Mouse (Mus musculus): ENCODE results near the gene Yif1a.

The Yif1a gene

DNA sequence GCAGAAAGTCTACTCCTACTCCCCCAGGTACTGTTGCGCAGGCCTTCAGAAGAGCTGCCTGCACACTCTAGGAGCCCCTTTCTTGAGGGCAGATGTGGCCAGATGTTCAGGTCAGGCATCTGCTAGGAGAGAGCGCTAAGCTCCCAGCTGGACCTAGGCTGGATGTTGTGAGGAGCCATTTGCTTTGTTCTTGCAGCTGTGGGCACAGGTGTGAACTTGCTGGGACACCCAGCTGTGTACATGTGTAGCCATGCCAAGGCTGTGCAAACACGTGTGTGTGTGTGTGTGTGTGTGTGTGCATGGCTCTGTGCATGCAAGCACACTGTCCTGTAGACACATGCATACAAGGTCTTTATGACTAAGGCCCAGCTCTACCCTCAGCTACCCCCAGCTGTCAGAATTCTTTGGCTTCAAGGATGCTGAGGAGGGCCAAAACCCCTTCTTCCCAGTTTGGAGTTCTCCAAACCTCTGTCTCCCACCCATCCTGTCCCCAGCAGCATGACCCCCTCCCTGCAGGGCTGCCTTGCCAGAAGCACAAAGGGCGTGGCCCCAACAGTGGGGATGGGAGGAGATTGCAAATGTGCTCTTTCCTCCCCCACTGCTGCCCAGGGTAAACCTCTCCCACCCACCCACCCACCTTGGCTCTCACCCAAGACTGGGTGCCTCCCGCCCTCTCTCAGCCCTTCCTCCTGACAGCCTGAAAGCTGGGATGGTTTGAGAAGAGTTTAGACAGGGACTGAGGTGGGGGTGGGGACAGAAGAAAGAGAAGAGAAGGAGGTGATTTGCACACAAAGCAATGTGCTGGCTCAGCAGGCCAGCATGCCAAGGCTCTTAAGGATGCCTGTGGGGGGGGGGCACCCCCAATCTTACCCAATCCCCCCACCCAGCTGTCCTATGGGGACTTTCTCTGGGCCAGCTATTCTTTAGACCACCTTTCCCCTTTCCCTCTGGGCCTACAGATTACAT is 27.7 kb upstream of the Yif1a start:
- DNase-seq, result peak; percentile 62 to 87

DNA sequence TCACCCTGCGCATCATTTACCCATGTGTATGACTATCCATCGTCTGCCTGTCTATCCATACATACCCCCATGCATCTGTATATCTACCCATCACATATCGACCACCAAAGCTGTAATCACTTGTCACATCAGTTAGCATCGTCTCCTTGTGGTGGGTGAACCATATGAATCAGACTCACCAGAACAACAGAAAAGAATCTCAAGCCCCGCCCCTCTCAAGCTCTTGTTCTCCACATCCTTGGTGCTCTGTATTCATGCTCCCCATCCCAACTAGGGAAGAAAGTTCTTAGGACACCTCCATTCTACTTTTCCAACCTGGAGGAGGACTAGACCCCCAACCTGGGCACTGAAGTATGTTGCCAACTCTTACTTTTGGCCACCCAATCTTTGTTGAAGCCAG is 26.3 kb upstream of the Yif1a start:
- no peak for DNase-seq

DNA sequence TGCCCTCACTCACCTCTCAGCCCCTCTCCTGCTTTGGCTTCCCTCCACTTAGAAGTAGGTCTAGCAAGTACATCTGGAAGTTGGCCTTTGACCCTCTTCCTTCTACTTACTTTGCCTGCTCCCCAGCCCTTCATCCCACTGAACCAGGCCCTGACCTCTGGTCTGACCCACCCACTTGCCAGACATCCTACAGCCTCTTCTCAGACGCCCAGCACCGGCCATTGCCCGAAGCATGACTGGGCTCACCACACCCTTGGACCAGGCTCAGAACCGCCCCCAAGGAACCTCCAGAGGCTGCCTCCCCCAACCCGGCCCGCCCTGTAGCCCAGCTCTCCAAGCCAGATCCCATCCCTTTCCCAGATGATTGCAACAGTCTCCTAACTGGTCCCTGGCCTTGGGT is 25.9 kb upstream of the Yif1a start:
- no peak for DNase-seq

DNA sequence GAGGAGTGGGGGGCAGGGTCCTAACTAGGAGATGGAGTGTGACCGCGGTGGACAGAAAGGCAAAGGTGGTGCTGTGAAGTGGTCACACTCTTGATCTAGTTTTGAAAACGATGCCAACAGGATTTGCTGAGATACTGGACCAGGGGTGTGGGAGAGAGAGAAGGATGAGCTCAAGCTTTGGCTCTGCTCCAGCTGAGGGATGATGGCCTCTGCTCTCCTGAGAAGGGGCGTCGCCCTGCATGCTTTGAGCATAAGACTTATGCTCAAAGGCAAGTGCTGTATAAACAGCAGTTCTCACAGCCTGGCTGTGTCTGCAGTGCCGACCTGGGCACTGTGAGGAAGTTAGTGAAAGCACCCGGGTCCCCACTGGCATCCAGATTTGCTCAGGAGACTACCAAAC is 23.2 kb upstream of the Yif1a start:
- DNase-seq, result peak in 1 of 2 experiments; percentile 51

DNA sequence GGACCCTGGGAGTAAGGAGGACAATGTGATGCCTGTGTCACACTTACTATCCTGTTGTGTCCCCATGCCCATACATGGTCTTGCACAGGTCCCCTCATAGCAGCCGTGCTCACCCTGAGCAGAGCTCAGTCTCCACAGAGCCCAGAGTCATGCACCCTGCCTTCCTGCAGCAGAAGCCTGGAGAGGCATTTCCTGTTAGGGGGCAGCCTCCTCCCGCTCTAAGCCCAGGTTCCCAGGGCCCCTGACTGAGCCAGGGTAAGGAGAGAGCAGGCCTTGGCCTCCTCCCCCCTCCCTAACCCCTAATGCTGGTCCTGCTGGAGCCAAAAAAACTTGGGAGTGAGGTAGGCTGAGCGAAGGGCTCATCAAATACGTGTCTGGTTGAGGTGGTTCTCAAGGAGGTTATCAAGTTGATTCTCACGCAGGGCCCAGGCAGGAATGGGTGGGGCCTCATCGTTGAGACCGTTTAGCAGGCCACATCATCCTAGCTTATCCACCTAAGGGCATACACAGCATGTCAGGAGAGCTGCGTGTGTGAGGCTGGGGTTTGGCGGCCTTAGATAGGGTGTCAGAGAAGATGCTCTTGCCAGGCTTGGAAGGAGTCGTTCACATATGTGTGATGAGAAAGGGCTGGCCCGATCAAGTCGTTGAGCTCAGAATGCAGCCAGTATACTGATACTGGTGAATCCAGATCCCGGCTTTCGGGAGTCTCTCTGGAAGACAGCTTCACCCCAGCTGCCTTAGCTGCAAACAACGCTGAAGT is 21.1 kb upstream of the Yif1a start:
- peak in 1 of 2 experiments; percentile 33 for DNase-seq

DNA sequence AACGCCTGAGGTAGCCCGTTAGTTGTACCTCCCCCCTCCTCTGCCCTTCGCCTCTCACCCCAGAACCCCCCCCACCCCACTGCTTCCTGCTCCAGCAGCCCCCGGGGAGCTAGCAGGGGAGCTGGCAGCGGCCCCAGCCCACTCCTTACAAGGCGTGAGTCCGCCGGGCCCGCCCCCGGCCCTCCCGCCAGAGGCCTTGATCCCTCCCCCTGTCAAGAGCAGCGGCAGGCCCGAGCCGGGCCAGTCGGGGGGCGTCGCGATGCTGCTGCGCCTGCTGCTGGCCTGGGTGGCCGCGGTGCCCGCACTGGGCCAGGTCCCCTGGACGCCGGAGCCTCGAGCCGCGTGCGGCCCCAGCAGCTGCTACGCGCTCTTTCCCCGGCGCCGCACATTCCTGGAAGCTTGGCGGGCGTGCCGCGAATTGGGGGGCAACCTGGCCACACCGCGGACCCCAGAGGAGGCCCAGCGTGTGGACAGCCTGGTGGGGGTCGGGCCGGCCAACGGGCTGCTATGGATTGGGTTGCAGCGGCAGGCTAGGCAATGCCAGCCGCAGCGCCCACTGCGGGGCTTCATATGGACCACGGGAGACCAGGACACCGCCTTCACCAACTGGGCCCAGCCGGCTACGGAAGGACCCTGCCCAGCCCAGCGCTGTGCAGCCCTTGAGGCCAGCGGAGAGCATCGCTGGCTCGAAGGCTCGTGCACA is 20.3 kb upstream of the Yif1a start, which contains the start of gene Cd248:
Gene Cd248 (plus strand): TSS at position 212 of the 703 bp plus-strand sequence.
- peak; percentile 75 to 91 for DNase-seq

DNA sequence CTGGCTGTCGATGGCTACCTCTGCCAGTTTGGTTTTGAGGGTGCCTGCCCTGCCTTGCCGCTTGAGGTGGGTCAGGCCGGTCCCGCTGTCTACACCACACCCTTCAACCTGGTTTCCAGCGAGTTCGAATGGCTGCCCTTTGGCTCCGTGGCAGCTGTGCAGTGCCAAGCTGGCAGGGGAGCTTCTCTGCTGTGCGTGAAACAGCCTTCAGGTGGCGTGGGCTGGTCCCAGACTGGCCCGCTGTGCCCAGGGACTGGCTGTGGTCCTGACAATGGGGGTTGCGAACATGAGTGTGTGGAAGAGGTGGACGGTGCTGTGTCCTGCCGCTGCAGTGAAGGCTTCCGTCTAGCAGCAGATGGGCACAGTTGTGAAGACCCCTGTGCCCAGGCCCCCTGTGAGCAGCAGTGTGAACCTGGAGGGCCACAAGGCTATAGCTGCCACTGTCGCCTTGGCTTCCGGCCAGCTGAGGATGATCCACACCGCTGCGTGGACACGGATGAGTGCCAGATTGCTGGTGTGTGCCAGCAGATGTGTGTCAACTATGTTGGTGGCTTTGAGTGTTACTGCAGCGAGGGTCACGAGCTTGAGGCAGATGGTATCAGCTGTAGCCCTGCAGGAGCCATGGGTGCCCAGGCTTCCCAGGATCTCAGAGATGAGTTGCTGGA is 19.6 kb upstream of the Yif1a start:
- no peak for DNase-seq

DNA sequence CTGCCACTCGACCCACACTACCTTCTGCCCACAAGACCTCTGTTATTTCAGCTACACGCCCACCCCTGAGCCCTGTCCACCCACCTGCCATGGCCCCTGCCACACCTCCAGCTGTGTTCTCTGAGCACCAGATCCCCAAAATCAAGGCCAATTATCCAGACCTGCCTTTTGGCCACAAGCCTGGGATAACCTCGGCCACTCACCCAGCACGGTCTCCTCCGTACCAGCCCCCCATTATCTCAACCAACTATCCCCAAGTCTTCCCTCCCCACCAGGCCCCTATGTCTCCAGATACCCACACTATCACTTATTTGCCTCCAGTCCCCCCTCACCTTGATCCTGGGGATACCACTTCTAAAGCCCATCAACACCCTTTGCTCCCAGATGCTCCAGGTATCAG is 18.9 kb upstream of the Yif1a start:
- DNase-seq, result no peak

DNA sequence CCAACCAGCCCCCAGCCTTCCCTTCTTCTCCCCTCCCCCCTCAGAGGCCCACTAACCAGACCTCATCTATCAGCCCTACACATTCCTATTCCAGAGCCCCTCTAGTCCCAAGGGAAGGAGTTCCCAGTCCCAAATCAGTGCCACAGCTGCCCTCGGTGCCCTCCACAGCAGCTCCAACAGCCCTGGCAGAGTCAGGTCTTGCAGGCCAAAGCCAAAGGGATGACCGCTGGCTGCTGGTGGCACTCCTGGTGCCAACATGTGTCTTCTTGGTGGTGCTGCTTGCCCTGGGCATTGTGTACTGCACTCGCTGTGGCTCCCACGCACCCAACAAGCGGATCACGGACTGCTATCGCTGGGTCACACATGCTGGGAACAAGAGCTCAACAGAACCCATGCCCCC is 18.4 kb upstream of the Yif1a start:
- no peak for DNase-seq

DNA sequence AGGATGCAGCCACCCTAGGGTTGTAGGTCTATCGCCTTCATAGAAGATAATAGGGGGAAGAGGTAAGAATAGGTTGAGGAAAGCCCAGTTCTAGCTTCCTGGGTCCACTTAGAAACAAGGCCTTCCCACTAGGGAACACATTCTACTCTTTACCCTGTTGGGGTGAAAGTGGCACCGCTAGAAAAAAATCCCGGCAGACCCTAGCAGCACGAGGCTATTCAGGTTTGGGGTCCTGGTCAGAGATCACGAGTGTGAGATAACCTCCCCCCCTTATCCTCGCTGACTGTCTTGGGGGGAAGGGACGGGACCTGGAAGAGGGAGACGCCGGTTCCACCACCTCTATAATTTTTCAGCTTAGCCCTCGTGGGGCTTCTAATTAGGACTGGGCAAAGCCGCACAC is 17.3 kb upstream of the Yif1a start:
- no peak for DNase-seq

DNA sequence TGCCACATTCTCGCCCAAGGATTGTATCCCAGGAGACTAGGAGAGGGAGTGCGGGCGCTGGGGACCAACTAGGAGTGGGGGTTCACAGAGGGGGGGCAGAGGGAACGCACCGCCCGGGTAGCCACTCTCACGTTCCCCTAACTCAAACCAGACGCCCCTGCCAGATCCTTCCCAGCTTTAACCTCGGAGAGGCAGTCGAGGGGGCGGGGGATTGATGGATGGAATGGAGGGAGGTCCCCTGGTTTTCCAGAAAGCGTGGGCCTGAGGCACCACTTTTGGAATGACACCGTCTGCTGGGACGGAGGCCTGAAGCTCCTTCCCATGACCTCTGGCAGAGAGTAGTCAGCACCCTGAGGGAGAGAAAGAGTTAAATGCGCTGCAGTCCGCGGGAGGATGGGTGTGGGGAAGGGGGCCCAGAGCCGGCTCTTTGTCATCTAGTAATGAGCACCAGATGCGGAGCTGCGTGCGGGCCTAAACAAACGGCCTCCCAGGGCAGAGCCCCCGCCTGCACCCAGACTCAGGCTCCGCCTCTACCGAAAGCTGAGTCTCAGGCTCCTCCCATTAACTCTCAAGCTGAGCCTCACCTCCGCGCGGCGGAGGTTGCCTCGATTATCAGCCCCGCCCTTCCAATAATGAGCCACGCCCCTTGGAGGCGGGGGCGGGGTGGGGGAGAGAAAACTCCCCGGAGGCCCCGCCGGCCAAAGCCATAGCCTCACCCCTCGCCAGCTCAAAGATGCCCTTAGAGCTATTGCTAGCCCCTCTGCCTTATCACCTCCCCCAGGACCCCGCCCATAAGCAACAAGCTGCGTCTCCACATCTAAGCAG is 16.6 kb upstream of the Yif1a start:
- DNase-seq, result peak; percentile 82 to 90

DNA sequence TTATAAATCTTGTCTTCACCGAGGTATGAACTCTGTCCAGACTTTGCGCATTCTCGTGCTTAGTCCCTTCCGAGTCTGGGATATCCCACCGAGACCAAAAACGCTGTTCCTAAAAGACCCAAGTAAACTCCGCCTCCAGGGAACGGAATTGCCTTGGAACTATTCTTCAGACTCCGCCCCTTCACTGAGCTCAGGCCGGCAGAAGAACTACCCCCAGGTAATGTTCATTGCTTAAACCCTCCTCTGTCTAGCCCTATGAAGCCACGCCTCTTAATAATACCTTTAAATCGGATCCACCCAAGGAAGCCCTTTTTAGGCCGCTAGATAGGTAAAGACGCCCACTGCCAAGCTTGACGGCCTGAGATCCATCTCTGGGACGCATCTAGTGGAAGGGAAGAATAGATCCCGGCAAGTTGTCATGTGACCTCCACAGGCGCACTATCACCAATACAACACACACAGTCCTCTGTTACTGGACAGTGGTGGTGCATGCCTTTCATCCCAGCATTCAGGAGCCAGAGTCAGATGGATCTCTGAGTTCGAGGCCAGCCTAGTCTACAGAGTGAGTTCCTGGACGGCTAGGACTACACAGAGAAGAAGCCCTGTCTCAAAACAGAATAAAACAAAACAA is 15.8 kb upstream of the Yif1a start:
- peak in 1 of 2 experiments; percentile 42 for DNase-seq

DNA sequence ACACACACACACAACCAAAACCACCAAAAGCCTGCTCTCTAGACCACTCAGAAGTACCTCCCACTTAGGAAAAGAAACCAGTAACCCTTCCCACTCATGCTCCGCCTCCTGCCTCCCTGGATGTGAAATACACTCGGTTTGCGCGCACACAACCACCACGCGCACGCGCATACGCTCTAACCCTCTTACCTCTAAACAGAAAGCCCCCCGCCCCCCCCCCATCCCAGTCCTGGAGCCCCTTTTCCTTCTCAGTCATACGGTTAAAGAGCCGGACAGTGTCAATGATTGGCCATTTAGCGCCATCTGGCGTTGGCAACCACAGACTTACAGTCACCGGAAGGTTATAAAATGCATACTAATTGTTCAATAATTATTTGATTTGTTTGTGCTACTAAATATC is 15.3 kb upstream of the Yif1a start:
- DNase-seq, result peak; percentile 65 to 71

DNA sequence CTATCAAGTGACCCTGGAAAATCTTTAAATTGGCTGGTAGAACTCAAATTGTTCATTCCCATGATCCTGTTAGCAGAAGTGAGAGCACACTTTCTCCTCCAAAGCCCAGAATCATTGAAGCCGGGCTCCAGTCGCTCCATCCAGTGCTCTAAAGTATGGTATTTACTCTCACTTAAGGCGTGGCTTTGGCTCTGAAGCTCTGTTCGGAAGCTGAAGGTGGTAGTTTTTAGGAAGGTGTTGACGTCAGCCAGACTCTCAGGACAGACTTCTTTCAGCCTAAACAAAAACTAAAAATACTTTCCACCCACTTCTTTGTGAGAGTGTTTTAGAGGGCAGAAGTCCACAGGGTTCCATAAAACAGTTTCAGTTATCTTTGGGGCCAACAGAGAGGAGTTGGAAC is 14.8 kb upstream of the Yif1a start:
- DNase-seq, result no peak

DNA sequence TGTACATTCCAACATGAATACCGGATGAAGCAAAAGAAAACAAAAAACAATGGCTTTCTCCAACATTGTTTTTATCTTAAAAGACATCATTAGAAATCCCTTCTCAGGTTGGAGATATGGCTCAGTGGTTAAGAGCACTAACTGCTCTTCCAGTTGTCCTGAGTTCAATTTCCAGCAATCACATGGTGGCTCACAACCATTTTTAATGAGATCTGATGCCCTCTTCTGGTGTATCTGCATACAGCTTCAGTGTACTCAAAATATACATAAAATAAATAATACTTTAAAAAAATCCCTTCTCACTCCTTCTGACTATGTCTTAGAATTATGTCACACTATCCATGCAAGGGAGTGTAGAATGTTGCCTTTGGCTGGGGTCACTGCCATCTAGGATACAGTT is 9.1 kb upstream of the Yif1a start:
- DNase-seq, result no peak

DNA sequence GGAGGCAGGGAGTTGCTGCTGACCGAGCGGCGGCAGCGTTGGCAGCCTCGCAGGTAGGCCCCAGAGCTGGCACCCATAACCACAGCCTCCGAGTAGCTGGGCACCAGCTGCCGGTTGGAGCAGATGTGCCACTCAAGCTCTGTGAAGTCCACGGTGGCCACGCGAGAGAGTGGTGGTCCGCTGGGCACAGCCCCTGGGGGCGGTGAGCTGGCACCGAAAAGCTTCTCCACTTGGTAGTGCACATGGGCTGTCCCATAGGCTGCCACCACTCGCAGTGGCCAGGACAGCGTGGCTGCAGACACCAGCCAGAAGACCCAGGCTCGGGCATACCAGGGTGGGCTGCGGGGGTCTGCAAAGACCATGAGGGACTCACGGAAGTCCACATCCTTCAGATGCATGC is 6.3 kb upstream of the Yif1a start:
- no peak for DNase-seq

DNA sequence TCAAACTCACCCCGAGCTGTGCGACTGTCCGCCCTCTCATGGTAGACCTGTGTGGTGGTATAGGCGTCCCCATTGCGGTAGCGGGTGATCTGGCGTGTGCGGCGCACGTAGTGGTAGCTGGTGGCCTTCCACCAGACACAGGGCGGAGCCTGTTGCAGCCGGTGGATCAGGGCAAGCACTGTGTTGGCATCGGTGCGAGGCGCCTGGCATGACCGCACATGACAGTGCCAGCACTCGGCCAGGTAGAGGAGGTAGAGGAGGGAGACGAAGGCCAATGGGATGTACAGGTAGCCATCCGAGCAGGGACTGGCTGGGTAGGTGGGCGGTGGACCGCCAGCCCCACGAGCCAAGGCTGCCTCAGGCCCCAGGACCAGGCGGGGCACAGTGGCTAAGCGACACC is 5.7 kb upstream of the Yif1a start:
- no peak for DNase-seq

DNA sequence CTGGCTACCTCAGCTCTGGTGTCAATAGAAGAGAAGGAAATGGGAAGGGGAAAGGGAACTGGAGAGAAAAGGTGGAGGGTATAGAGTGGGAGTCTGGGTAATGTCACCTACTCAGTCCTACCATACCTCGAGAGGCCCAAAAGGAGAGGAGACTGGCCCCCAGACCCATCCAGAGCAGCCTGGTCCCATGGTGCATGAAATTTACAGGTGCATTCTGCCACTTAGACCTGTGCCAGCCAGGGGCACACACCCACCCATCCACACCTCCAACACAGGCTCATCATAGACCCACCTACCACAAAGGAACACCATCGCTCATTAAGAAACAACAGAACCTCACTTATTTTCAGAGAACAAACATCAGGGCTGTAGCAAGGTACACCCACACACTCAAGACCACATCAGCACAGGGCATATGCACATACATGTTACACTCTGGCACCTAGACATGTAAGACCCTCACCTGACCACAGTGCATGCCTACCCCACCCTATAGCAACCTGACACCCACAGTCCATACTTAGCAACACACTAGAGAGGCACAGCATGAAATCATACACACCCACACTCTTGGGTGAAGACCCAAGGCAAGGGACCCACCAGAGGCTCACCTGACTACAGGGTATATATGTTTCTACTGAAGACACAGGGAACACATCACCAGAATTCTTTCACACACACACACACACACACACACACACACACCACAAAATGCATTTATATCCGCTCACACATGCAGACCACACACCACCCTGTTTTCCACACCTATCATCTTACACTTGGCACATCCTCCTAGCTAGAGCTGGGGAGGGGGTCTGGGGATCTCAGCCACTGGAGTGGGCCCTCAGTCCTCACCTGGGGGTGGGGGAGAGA is 4.1 kb upstream of the Yif1a start:
- DNase-seq, result no peak

DNA sequence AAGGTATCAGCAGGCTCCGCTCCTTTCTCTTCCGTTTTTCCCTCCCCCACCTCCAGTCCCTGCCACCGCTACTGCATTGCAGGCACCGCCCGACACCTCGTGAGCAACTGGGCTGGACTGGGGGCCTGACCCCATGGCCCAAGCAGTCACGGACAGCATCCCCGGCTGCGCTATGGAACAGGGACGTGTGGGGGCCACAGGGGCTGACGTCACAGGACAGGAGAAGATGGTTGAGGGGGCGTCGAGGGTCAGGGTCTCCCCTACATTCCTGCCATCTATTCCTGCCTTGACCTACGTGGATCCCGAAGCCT is 3.5 kb upstream of the Yif1a start:
- DNase-seq, result no peak

DNA sequence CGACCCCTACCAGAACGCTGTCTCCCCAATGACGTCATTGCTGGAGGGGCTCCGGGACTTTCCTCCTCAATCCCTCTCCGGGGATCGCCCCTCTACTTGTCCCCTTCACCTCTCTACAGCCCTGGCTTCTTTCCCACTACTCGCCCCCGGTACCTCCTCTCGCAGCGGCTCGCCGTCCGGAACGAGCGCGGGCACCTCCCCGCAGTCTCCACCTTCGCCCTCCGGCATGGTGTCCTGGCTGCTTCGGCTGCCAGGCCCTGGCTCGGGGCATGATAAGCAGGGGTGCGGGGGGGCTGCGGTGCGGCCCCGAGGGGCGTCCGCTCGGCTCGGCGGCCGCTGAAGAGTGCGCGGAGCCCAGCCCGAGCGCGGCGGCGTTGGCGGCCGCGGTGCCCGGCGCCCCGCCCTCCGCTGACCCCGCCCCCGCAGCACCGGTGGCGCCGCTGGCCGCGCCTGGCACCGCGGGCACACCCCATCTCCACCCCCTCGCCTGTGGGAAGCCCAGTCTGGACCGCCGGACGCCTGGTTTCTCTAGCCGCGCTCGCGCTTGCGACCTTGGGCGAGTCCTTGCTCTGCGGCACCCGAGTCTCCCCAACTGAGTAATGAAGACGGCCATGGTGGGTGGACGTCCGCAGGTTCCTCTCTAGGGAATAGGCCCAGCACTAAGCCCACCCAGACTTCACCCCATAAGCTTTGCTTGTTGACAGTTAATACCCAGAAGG is 3.0 kb upstream of the Yif1a start, which contains the start of gene Tmem151a:
Gene Tmem151a (minus strand): TSS at position 387 of the 719 bp plus-strand sequence.
- DNase-seq, result peak in 1 of 2 experiments; percentile 39
